Mouse (Mus musculus): ENCODE data around the gene Lrmda. TPM values are rescaled to one million over a fixed set of nuclear protein-coding genes. Genes with fewer than 3 reads are reported as not detected.

Gene Lrmda
- total RNA-seq, 2 experiments from 2014 or later, result 0.66 to 0.97 TPM

DNA sequence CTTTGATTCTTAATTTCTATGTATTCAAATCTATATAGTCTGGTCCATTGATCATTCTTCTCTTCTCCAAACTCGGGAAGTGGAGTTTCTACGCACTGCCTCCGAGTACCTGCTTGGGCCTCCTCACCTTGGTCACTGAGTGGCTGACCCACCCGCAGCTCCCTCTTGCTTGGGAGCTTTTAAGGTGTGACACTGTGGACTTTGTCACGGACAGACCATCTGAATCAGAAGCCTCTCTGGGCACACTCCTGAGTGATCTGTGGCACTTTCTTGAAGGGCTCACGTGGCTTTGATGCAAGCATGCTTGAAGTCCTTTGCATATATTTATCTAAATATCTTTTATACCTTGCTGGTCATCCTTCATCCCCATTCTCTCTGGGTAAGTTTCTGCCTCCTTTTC is 107.3 kb downstream of the Lrmda start:
- no peak for DNase-seq (ENCODE audit: low spot score in 2 of 2)

DNA sequence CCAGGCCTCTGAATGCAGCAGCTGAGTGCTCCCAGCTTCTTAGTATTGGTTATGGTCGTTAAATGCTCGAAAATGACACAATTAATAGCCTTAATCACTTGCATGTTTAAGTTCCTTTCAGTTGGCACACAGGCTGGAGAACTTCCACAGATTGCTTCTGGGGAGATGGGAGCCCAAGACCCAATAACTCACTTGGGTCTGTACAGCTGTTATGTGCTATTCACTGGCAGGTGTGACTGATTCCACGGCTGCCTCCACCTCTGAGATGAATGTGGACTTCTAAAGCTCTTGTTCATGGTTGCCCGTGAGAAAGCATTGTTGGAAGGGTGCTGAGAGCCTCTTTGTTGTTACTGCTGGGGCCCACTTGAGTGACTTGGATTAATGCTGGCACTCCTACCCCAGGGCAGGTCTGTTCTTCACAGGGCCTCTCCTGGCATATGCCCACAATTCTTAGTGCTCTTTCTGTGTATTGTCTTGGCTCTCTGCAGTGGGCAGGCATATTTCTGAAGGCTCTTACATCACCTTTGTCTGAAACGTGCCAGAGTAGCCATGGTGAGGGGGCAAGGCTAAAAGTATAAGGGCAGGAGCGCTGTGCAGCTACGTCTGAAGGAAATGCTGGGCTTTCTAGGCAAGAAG is 111.6 kb downstream of the Lrmda start:
- DNase-seq (ENCODE audit: low spot score in 2 of 2), result no peak
- intact Hi-C loops (cut with DNase I), result no loop called here

More for the DNA sequence above, 107.3 kb downstream of the Lrmda start:
- intact Hi-C loops (cut with DNase I), result no loop called here

DNA sequence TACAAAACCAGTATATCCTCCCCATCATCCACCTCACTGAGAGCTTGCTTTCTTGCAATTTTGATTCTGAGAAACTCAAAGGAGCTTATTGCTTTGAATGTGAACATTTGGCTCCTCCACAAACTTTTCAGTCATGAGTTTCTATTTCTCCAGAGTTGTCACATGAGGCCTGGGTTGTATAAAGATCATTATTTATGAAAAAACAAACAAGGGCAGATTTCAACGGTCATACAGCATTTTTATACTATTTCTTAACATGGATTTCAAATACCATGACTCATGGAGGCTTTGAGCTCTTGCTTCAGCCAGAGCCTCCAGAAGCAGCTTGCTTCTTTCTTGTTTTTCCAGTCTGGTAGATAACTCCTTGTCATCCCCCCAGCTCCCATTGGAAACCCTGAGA is 119.8 kb downstream of the Lrmda start:
- DNase-seq (ENCODE audit: low spot score in 2 of 2), result no peak

DNA sequence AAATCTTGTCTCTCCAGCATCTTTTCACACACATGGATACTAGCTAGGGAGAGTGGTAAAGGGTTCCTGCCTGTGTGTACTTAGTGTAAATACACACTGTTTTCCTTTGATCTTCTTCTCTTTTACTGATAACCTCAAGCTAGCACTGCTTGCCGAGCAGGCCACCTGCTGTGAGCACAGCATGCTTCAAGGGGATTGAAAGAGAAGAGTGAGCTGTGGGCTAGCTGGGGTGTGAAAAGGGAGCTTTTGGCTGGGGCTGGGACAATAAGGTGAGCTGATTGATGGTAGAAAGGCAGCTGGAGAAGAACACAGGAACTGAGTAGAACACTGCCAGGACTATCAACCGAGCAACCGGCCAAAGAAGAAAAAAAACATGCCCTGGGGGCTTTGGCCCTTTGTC is 124.5 kb downstream of the Lrmda start:
- intact Hi-C loops (cut with DNase I), result no loop called here
- no peak for DNase-seq (ENCODE audit: low spot score in 2 of 2)

More for the DNA sequence above, 119.8 kb downstream of the Lrmda start:
- intact Hi-C loops (cut with DNase I), result no loop called here

DNA sequence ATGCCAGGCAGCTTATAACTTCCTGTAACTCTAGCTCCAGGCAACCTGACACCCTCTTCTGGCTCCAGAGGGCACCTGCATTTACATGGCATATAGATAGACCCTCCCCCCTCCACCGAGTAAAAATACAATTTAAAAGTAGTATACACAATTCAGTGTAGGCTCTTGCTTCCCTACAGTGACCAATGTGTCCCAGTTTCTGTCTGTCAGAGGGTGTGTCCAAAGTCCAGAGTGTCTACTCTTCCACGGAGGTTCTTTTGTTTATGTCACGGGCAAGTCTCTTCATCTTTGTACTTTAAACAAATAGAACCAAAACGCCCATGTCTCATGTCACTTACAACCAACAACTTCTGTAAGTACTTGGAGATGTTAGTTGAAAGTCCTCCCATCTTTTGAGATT is 126.4 kb downstream of the Lrmda start:
- intact Hi-C loops (cut with DNase I), result no loop called here
- no peak for DNase-seq (ENCODE audit: low spot score in 2 of 2)

DNA sequence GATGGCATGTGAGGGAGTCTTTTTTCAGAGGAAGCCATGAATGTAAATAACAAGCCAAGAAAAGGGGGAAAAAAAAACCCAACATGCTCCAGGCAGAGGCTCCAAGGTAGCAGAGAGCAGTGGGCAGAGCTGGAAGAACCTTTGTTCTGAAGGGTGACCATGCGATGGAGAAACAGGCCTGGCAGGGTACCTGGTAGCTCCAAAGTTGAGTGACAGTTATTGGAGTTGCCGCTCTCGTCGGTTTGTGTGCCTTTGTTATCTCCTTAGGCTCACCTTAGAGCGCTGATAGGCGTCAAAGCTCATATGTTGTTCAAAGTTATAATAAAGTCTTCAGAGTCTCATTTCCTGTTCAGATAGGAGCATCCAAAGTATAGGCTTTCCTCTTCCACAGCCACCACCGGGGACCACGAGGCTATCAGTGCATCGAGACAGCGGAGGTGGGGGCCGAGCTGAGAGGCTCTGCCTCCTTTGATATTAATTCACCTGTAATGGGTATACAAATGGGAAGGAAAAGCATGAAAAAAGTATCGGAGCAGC is 127.1 kb downstream of the Lrmda start:
- intact Hi-C loops (cut with DNase I), result no loop called here

DNA sequence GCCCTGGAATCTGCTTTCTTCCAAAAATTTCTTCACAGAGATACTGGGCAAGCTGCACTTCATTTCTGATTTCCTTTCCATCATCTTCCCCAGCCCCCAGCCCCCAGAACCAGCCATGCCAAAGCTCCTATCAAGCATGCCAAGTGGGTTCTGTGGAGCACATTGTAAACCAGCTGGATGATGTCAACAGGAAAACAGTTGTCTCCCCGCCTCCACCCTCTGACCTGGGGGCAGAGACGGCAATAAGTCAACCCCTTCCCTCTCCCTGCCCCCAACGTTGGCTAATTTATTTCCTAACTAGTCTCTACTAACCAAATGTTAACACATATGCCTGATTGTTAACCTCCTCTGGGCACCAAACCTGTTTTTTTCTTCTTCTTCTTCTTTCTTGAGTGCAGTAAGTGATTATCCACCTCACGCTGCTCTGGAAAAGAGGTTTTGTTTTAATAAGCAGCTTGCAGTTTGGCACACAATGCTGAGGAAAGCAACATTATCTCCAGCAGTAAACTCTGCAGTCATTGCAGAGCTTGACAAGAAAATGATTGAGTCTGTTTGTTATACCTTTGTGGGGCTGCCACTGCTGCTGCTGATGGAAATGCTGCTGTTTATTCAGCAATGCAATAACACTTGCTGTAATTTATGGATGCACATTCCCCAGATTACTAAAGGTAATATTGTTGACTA is 128.0 kb downstream of the Lrmda start:
- intact Hi-C loops (cut with DNase I), result no loop called here
- DNase-seq (ENCODE audit: low spot score in 2 of 2), result no peak

More for the DNA sequence above, 127.1 kb downstream of the Lrmda start:
- DNase-seq (ENCODE audit: low spot score in 2 of 2), result no peak

DNA sequence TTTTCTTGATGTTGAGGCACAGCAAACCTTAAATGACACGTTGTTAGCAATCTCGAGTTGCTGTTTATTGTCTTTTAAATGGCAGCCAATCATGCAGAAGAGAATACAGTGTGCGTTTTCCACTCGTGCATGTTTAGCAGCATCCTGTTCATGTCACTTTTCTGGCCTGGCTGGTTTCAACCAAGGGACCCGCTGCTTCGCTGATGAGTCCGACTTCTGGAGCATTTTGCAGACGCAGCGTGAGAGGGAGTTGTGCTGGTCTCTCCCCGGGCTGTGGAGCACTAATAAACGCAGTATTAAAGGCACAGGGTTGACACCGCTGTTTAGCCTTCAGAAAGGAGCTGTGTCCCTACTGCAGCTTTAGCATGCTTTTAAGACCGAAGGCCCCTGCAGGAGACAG is 133.2 kb downstream of the Lrmda start:
- DNase-seq (ENCODE audit: low spot score in 2 of 2), result no peak
- intact Hi-C loops (cut with DNase I), result no loop called here

DNA sequence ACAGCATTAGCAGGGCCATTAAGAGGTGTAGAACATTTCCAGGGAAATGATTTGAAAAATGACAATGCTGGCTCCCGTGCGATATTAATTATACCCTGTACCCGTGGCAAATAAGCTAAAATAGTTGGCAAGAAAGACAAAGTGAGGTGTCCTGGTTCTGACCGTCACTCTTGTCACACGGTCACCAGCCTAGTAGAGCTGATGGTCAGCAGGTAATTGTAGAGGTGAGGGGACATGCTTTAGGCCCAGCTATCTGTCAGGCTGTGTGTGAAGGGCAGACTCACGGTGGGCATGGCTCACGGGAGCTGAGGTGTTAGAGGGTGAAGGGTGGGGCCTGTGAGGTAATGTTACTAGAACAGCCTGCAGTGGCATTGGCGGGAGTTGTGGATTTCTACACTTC is 134.6 kb downstream of the Lrmda start:
- intact Hi-C loops (cut with DNase I), result no loop called here
- no peak for DNase-seq (ENCODE audit: low spot score in 2 of 2)

DNA sequence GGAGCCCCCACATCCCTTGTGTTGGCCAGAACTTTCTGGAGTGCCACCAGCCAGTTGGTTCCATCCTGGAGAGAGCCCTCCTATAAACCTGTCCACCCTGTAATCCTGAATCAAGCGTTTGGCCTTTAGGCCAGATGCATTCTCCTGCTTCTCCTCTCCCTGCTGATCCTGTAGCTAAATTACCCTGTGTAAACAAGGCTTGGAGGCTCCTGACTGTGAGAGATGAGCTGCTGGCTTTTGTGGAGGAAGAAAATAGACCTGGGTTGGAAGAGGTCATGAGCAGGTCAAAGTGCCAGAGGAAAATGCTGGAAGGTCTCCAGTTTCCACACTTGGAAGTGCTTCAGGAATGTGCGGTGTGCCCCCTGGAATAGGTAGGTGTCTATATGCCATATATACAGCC is 135.5 kb downstream of the Lrmda start:
- intact Hi-C loops (cut with DNase I), result no loop called here
- no peak for DNase-seq (ENCODE audit: low spot score in 2 of 2)

DNA sequence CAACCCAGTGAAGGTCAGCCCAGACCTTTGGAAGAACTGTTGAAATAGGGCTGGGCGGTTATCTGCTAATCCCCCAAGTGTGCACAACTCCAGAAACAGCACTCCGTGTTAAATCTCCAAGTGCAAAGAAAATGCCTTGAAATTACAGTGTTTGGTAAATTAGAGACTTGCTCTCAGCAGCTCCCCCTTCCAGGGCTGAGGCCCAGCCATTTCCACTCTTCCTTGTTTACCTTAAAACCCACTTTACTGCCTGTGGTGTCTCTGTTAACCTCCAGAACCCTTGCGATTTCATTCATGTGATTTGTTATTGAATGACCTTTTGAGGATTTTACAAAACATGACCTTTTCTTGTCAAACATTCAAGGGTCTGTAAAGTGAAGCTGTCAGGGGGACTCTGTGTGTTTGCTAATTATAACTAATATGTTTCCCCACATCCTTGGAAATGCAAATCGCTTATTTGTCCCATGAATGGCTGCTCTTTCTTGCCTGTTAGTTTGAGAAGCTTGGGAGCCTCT is 136.1 kb downstream of the Lrmda start:
- no peak for DNase-seq (ENCODE audit: low spot score in 2 of 2)

DNA sequence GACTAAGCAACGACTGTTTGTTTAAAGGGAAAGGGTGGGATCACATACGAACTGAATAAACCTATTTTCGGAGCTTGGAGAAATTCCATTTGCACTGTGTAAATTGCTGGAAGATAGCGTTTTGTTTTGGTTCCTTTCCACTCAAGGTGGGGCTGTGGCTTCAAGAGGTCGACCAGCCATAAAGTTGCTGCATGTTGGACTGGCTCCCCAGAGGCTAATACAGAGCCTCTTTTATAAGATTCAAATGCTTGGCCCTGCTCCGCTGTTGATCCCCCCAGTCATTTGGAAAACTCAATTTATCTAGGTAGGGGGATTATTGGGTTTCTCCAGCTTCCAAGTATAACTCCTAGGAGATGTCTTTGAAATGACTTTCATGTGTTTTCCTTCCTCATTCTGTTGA is 137.5 kb downstream of the Lrmda start:
- DNase-seq (ENCODE audit: low spot score in 2 of 2), result no peak

More for the DNA sequence above, 136.1 kb downstream of the Lrmda start:
- intact Hi-C loops (cut with DNase I), result no loop called here

DNA sequence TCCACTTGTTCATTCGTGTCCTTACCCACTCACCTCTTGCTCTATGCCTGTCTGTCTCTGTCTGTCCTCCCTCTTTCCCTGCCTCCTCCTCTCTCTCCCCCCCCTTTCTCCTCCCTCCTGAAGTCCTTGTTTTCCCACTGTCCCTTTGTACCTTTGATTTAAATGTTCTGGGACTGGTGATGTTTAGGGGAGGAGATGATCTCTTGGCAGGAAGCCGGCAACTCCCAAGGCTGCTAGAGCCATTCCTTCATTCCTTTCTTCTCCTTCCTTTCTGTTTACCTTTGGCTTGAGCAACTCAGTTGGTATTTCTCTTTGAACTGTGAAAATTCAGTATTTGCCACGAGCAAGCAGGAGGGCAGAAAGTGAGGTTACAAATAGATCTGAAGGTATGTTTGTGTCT is 141.9 kb downstream of the Lrmda start:
- DNase-seq (ENCODE audit: low spot score in 2 of 2), result no peak
- intact Hi-C loops (cut with DNase I), result no loop called here

More for the DNA sequence above, 137.5 kb downstream of the Lrmda start:
- intact Hi-C loops (cut with DNase I), result no loop called here

DNA sequence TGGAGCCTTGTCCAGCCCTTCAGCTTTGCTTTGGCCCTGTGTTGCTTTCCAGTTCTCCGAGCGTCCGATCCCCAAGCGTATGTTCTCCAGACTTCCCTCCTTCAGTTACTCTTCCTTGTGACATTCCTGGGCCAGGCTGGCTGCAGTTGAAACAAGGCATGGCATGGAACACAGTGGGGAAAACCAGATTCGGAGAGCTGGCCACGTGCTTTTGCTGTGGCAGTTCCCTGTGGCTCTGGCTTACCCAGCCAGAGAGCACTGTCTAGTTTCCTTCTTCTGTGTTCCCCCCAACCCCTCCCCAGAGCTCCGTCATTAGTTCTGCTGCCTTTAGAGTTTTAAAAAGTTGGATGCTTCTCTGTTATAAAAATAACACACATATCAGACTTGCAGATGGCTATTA is 147.8 kb downstream of the Lrmda start:
- intact Hi-C loops (cut with DNase I), result no loop called here
- DNase-seq (ENCODE audit: low spot score in 2 of 2), result no peak

DNA sequence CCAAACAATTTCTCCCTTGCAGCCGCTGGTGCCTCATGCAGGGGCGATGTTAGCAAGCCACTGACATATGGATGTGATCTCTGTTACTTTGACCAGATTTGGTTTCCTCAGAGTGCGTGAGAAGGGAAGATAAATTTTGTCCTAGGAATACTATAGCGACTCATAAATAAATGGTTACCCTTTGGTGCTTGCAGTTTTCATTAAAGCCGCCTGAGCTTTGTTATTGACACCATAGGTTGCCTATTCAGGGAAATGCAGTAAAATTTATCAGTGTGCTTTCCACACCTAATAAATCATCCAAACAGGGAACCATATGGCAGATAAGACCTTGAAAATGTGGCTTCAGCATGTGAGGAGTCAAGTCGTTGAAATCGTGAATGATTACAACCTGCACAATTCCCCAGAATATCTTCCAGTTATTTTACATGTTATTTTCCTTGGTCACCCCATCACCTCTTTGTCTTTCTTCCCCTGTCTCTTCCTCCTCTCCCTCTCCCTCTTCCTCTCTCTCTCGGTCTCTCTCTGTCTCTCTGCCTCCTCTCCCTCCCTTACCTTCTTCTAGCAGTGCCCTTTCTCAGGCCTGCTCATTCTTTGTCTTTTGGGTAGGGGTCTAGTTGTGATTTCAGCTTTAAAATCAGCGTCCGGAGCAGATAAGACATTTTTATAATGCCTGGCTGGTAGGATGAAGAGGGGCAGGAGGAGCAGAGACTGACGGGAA is 148.7 kb downstream of the Lrmda start:
- no peak for DNase-seq (ENCODE audit: low spot score in 2 of 2)
- intact Hi-C loops (cut with DNase I), result no loop called here

DNA sequence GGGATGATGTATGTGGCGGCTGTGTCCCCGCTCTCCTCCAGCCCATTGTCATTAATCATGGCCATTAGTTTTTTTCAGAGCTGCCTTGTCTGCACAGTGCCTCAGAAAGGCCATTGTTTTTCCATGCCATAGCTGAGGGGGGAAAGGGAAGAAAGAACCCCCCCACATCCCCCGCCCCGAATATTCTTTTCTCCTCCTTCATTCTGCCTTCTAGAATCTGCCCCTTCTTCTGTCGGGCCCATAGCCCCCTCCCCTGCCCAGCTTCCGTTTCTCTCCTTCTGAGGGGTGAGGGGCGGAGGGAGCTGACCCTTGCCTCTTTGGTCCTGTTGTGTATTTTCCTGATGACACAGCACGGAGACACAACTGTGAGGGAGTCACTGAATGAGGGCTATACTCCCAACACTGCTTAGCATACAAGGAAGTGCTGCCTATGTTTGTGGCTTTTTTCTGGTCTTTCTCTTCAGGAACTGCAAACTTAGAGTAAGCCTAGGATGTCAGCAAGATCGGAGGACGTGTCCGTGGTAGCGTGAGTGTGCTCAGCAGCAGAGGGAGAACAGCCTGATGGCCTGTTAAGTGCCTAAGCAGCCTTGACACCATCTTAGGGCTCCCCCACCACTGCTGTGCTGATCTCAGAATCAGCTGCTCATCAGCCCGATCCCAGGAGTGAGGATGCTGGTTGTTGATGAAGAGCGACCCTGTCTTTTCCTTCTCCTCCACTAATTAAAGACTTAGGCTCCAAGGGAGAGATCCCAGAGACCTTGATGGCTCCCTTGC is 149.5 kb downstream of the Lrmda start:
- no peak for DNase-seq (ENCODE audit: low spot score in 2 of 2)
- intact Hi-C loops (cut with DNase I), result no loop called here

DNA sequence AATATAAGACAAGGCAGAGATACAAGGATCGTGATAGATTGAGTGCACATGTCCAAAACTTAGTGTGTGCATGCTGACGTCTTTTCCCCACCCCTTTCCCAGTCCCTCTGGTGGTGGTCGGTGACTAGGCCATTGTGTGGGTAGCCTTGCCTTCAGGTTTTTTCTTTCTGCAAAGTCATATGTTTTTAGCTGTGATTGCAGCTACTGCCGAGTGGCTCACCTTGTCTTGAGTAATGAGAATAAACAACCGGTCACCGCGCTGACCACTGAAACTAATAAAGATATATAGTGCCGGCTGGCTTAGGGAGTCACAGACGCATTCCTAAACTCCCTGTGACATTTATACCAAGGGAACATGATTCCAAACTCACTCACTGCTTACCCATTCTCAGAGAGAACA is 155.2 kb downstream of the Lrmda start:
- intact Hi-C loops (cut with DNase I), result no loop called here
- no peak for DNase-seq (ENCODE audit: low spot score in 2 of 2)

DNA sequence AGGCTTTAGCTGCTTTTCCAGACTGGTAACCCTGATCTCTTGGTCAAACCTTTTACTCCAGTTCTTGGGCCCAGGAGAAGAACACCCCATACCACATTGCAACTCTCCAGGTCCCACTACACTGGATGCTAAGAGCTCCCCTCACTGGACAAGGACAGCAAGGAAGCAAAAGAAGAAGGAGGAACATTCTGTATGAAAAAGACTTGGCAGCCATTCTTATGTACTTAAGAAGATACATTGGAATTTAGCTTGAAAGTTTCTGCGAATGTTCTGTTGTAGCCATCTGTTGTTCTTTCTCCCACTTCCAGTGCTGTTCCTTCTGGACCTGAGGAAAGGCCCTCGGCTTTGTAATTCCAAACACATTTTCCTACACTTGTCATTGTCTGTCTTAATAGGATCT is 160.2 kb downstream of the Lrmda start:
- peak in 1 of 2 experiments; percentile 5 for DNase-seq (ENCODE audit: low spot score in 2 of 2)

DNA sequence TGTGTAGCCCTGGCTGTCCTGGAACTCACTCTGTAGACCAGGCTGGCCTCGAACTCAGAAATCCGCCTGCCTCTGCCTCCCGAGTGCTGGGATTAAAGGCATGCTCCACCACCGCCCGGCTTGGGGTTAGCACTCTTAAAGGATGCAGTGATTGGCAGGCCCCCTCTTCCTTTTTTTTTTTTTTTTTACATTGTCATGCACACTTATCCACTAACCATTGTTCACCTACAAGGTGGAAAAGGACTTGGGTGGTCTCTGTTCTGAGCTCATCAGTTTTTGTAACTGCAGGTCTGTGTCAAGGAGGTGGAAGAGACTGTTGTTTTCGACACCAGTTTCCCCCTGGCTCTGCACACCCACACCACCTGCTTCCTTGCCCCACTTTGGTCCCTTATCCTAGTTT is 162.0 kb downstream of the Lrmda start:
- intact Hi-C loops (cut with DNase I), result no loop called here
- no peak for DNase-seq (ENCODE audit: low spot score in 2 of 2)

More for the DNA sequence above, 160.2 kb downstream of the Lrmda start:
- intact Hi-C loops (cut with DNase I), result no loop called here
